Mouse (Mus musculus) right cerebral cortex, postnatal 4 days (tissue): ENCODE data around the gene Kcnk7.

Experiments used
- DNase-seq: peaks from one replicate; pipeline ENCODE4 v3.0.0-alpha.2; 2022

The Kcnk7 gene

DNA sequence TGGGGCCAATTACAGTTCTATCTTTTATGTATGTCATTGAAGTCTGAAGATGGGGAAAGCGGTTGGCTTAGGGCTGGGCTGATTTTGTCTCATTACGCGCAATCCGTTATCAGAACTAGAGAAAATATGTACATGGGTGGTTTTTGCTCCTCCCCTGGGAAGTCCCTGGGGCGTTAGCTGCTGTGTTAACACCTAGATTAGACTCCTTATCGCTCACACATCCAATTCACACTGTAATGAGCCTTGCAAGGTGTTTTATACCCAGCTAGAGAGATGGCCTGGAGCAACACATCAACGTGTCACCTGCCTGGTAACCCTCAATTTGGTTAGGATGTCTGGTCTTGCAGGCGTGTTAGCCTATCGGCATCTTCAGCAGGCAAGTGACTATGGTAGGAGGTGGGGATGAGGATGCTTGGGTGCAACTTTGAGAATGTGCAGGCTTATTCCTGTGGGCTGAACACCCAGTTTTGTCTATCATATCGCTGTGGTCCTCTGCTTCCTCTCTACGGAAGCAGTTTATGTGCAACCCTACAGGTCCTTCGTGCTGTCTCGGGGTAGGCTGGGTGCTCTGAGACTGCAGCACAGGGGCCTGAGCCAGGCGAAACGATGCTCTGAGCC, 22.9 kb downstream of the Kcnk7 start:
- DNase-seq, result no peak

DNA sequence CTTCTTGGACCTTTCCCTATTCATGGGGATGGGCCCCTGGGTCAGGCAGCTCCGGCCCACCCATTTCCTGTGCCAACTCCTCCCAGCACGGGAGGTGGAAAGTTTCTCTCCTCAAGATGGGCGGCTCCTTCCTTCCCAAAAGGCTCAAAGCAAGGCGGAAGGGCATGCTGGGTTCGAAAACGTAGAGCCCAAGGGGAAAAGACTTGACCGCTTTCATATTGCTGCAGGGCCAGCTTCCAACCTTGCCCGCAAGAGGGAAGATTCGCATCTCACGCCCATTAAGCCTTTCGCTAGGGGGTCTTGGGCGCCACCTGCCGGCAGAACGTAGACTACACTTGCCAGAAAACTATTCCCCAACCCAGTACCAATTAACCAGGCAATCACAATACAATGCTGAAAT, 23.5 kb downstream of the Kcnk7 start:
- DNase-seq, result peak; percentile 96

DNA sequence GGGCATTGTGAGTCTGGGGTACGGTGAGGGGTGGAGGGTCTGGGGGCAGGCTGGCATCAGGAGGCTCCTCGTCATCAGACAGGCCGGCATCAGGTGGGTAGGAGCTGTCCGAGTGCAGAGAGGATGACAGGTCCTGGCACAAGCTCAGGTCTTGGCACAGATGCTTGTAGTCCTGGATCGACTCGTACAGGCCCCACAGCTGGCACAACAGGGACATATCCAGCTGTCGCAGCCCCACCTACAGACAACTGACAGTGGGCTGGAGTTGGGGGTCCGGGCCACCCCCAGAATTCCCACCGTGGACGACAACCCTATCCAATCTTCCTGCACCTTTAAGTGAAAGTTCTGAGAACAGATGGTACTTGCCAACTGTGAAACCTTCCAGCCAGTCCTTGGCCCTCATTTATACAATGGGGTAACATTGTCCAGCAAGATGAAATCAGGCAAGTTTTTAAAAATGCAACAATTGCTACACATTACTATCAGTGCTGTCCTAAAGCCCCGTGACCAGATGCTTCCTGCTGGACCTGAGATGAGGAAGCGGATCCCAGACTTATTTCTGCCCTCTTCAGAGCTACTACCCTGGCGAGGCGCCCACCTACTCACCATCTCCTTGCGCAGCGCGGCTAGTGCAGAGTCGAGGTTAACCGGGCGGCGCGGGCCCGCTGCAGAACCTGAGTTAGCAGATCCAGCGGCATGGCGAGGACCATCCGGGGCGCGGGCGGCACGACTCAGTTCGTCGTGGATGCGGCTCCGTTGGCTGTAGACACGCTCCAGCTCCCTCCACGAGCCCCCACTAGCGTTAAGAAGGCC, 24.7 kb downstream of the Kcnk7 start:
- DNase-seq, result peak; percentile 81

DNA sequence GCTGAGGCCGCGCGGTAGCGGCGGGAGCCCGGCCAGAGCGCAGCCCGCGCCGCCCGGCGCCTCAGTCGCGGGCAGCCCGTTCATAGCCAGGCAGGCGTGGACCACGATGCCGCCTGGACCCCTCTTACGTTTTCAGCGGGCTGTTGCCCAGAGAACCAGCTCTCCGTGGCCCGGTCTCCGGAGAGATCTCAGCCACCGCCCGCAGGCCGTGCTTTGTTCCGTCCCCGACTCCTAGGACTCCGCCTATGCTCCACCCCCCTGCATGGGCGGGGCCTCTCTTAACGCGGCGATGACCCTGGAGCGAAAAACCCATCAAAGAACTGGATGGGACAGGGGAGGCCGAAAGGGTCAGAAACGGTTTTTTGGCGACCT, 25.3 kb downstream of the Kcnk7 start, which contains the start of gene Fam89b:
TSS of gene Fam89b (minus strand) at position 210 of the 372 bp plus-strand sequence.
- DNase-seq, result peak; percentile 82

GRCm38 (mm10) chr19:5730314-5731186, 26.4 kb downstream of the Kcnk7 start:
- no peak for DNase-seq

GRCm38 (mm10) chr19:5731264-5731978, 27.3 kb downstream of the Kcnk7 start:
- peak; percentile 90 for DNase-seq

DNA sequence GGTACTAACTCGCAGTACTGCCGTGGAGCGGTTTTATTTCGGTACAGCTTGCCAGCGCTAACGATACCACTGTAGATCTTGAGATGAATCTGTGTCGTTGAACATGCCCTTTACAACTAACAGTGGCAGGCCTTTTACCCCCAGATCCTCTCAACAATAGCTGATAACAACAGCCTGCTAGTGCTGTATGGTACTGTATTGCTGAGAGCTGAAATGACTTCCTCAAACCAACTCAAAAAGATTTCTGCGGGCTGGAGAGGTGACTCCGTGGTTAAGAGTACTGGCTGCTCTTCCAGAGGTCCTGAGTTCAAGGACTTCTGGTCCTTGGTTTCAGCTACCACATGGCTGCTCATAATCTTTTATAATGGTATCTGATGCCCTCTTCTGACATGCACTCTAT, 30.2 kb downstream of the Kcnk7 start:
- DNase-seq, result no peak

DNA sequence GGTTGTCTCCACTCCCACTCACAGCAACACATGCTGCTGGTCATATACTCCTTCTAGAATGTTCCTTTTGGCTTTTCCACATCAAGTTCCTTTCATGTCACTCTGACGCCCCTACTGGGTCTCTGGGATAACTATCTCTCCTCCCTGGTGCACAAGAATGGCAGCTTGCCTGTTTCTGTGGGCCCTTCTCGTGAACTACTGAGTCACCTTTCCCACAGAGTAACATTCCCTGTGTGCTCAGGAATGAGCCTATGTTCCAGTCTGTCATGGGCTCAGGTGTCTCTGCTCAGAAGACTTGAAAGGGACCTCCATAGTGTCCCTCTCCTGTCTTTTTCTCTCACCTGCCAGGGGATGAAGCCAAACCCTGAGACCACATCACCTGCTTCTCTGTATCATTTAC, 35.3 kb downstream of the Kcnk7 start:
- no peak for DNase-seq

GRCm38 (mm10) chr19:5740320-5741317, 36.5 kb downstream of the Kcnk7 start, which contains the start of gene Ltbp3:
Gene Ltbp3, plus strand, starts transcription at chr19:5740904.
- peak; percentile 71 for DNase-seq

DNA sequence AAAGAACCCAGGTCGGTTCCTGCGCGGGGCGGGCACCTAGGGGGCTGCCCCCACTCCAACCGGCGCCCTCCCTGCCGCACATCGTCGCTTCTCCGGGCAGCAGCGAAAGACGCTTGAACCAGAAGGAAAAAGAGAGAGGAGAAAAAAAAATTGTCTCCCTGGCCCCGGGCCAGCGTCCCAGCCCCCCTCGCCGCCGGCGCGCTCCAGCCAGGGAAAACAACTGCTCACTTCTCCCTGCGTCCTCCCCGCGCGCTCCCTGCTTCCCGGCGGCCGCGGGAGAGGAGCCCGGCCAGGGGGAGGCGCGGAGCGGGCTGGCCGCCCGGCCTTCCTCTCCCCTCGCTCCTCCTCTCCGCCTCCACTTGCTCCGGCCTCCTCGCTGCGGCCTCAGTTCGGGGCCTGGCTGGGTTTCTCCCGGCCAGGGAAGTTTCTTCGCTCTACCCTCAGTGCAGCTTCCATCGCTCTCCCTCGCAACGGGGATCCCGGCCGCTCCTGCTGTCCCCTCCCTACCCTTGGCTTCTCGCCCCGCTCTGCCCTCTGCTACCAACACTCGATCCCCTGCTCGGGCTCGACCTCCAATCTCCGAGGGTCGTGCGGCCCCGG, 37.6 kb downstream of the Kcnk7 start:
- DNase-seq, result peak; percentile 77

GRCm38 (mm10) chr19:5742241-5742641, 38.1 kb downstream of the Kcnk7 start:
- DNase-seq, result no peak

- no peak for DNase-seq
These were observed 39.4 kb downstream of the Kcnk7 start for GRCm38 (mm10) chr19:5743576-5743975.

GRCm38 (mm10) chr19:5745756-5746710, 41.9 kb downstream of the Kcnk7 start:
- DNase-seq, result no peak

DNA sequence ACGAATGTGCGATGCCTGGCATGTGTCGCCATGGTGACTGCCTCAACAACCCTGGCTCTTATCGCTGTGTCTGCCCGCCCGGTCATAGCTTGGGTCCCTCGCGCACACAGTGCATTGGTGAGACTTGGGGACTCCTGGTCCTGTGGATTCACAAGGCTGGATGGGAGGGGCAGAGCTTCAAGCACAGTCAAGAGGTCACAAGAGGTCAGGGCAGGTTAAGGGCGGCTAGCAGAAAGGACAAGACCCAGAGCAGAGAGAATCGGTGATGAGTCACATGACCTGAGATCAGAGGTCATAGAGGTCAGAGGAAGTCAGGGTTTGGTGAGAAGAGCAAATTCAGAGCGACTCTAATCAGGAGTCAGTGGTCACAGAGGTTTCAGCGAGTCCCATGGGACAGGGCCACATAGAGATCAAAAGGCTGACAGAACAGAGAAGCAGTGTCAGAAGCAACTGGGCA, 42.8 kb downstream of the Kcnk7 start:
- no peak for DNase-seq

DNA sequence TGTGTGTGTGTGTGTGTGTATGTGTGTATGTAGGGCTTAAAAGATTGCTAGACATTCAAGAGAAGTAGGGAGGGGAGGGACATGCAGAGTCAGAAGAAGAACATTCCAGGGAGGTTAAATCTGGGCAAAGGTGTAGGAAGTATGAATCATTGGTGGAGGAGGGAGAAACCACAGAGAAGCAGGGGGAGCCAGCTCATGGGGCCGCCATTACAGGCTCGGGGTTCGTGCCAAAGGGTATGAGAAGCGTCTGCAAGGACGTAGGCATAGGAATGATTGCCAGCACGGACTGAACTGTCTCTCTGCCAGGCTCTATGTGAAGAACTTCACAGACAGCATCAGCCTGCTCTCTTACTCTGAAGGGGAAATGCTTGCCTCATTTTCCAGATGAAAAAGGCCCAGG, 45.3 kb downstream of the Kcnk7 start:
- no peak for DNase-seq

DNA sequence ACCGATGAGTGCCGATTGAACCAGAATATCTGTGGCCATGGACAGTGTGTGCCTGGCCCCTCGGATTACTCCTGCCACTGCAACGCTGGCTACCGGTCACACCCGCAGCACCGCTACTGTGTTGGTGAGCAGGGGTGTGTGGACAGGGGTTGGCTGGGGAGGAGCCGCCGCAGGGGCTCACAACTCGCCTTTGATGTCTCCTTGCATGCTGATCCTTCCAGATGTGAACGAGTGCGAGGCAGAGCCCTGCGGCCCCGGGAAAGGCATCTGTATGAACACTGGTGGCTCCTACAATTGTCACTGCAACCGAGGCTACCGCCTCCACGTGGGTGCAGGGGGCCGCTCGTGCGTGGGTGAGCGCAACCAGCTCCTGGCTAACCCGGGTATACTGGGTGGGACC, 46.8 kb downstream of the Kcnk7 start:
- DNase-seq, result no peak

GRCm38 (mm10) chr19:5751742-5752141, 47.6 kb downstream of the Kcnk7 start:
- DNase-seq, result no peak

DNA sequence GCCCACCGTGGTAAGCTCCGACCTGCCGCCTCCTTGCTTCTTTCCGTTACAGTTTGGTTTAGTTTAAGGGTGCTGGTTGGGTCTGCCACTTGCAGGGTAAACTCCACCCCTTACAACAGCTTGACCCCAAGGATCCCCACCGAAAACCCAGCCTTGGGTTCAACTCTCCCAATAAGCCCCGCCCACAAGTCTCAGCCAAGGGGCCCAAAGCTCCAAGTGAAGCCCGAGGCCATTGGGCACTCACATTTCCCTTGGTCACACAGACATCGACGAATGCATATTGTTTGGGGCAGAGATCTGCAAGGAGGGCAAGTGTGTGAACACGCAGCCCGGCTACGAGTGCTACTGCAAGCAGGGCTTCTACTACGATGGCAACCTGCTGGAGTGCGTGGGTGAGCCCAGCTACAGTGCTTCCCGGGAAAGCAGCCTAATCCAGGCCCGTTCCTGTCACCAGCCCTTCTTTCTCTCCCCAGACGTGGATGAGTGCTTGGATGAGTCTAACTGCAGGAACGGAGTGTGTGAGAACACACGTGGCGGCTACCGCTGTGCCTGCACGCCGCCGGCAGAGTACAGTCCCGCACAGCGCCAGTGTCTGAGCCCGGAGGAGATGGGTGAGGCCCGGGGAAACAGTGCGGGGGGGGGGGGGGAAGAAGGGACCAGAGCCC, 52.3 kb downstream of the Kcnk7 start:
- DNase-seq, result peak; percentile 42
